In the genomic region with DNA sequence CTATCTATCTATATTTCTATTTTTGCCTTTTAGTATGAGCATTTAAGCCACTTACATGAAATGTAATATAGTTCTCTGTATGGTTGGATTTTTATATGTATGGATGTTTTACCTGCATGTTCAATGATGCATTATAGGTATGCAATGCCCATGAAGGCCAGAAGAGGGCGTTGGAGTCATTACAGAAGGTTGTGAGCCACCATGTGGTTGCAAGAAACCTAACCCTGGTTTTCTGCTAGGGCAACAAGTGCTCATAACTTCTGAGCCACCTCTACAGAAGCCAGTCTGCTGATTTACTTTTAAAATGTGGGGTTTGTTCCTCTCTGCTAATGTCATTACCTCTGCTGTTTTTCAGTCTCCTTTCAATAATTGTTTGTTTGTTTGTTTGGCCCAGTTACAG, we compare ENCODE assay signal across 10 mouse cellular contexts. TPM values are rescaled to one million over a fixed set of nuclear protein-coding genes. Genes with fewer than 3 reads are reported as not detected.
A peak's percentile ranks its signal among the peaks of the same experiment; 100 is the strongest.
DNase-seq lines count a peak whose midpoint lies in the region; ATAC-seq and TF ChIP-seq lines count a peak whose summit lies in the region.
"Had no signal": no experiment of that assay in that cellular context is flagged by ENCODE, and none has a peak within 500 bp of the region (broad histone marks: within the 10 kb centered on the region; RNA-seq: fewer than 3 reads in every experiment).

No protein-coding gene starts in this region.

- DNase-seq in hindbrain, embryonic 11.5 days (ENCODE audit: low spot score), result peak; percentile 54
- DNase-seq in CH12.LX (ENCODE audit: extremely low read depth), result peak; percentile 55
- peak; percentile 63 for DNase-seq in c-Kit-positive CD71-positive TER-119-negative erythroid progenitor cells, embryonic 14.5 days (ENCODE audit: low read depth)
- no peak for DNase-seq in liver, postnatal 0 days
- no peak for DNase-seq in left cerebral cortex, adult 8-10 months (ENCODE audit: low spot score in 2 of 2)

- WGBS in hindbrain, embryonic 11.5 days, result 0% methylated on average over 1 of the region's 1 CpGs
- 0% methylated on average over 1 of the region's 1 CpGs for WGBS in hindbrain, embryonic 12.5 days
- 0% methylated on average over 1 of the region's 1 CpGs for WGBS in liver, postnatal 0 days (ENCODE audit: insufficient replicate concordance)

- ATAC-seq in hindbrain, embryonic 11.5 days (ENCODE audit: low FRiP score), result no peak
- no peak for ATAC-seq in hindbrain, embryonic 12.5 days (ENCODE audit: low FRiP score)
- peak; percentile 48; the same call in 1 of the 2 replicates for ATAC-seq in liver, postnatal 0 days
- ATAC-seq in inflammation-experienced regulatory T-cells, adult 6 months, result no peak
- no peak for ATAC-seq in monocyte, adult 5-6 weeks (replicated peaks; ENCODE audit: insufficient number of reproducible peaks, low FRiP score, low TSS enrichment, poor library complexity, severe bottlenecking)
- ATAC-seq: activated CD4-positive, CD25-positive, alpha-beta regulatory T cell, adult 4 months had no signal

- TF ChIP-seq EP300 in CH12.LX (IDR thresholded peaks at IDR 0.05; ENCODE audit: low read length), result no peak
- no peak for TF ChIP-seq EP300 in liver, postnatal 0 days (IDR thresholded peaks at IDR 0.05; ENCODE audit: low read depth)

- no peaks in the 10 kb centered on the region for H3K36me3 ChIP-seq in hindbrain, embryonic 11.5 days (ENCODE audit: control insufficient read depth, insufficient read depth, low read length)
- no peaks in the 10 kb centered on the region for H3K36me3 ChIP-seq in hindbrain, embryonic 12.5 days
- no peaks in the 10 kb centered on the region for H3K36me3 ChIP-seq in CH12.LX (replicated peaks in 1 of 2; ENCODE audit: control insufficient read depth in 1 of 2, insufficient read depth in 1 of 2, low read length in 1 of 2)
- H3K36me3 ChIP-seq in liver, postnatal 0 days (replicated peaks; ENCODE audit: insufficient read depth, low read length), result no peaks in the 10 kb centered on the region

- no peaks in the 10 kb centered on the region for H3K79me2 ChIP-seq in CH12.LX (replicated peaks; ENCODE audit: control insufficient read depth, extremely low read depth, insufficient read depth, poor library complexity, severe bottlenecking)

- no peaks in the 10 kb centered on the region for H3K4me1 ChIP-seq in hindbrain, embryonic 11.5 days (replicated peaks; ENCODE audit: control insufficient read depth, insufficient read depth, low read length)
- no peaks in the 10 kb centered on the region for H3K4me1 ChIP-seq in hindbrain, embryonic 12.5 days
- no peaks in the 10 kb centered on the region; a peak in 1 of 4 replicates for H3K4me1 ChIP-seq in CH12.LX (ENCODE audit: control insufficient read depth in 1 of 2, insufficient read depth in 2 of 2)
- no peaks in the 10 kb centered on the region for H3K4me1 ChIP-seq in liver, postnatal 0 days (ENCODE audit: insufficient read depth)

- no peak overlapping the region for H3K9ac ChIP-seq in hindbrain, embryonic 11.5 days (ENCODE audit: low read depth, low read length)
- H3K9ac ChIP-seq in hindbrain, embryonic 12.5 days, result no peak overlapping the region
- no peak overlapping the region for H3K9ac ChIP-seq in CH12.LX (ENCODE audit: insufficient read depth, low read depth)
- H3K9ac ChIP-seq in liver, postnatal 0 days (replicated peaks), result no peak overlapping the region

- TF ChIP-seq CTCF in CH12.LX (conservative IDR thresholded peaks at IDR 0.05 in 1 of 2, IDR thresholded peaks at IDR 0.05 in 1 of 2; ENCODE audit: low read depth in 2 of 2, low read length in 2 of 2), result peak; percentile 50 to 90; a peak in 3 of 4 replicates
- peak; percentile 68 for TF ChIP-seq CTCF in liver, postnatal 0 days (IDR thresholded peaks at IDR 0.05; ENCODE audit: low read depth)

- H3K4me3 ChIP-seq in hindbrain, embryonic 11.5 days (ENCODE audit: low read depth, low read length), result no peak overlapping the region
- H3K4me3 ChIP-seq in hindbrain, embryonic 12.5 days, result no peak overlapping the region
- no peak overlapping the region for H3K4me3 ChIP-seq in CH12.LX (replicated peaks in 1 of 3; ENCODE audit: low read depth in 2 of 3, low read length in 2 of 3, poor library complexity in 1 of 3)
- no peak overlapping the region for H3K4me3 ChIP-seq in liver, postnatal 0 days (ENCODE audit: low read depth, low read length)

- no peaks in the 10 kb centered on the region for H3K9me3 ChIP-seq in hindbrain, embryonic 11.5 days (ENCODE audit: control insufficient read depth, low read length)
- H3K9me3 ChIP-seq in hindbrain, embryonic 12.5 days (replicated peaks), result no peaks in the 10 kb centered on the region
- H3K9me3 ChIP-seq in CH12.LX (replicated peaks; ENCODE audit: low read length), result no peaks in the 10 kb centered on the region
- H3K9me3 ChIP-seq in liver, postnatal 0 days (ENCODE audit: low read length), result peaks cover 2% of the 10 kb centered on the region; the same call in 1 of the 2 replicates

- H3K4me2 ChIP-seq in hindbrain, embryonic 11.5 days (replicated peaks; ENCODE audit: low read depth, low read length), result no peak overlapping the region
- no peak overlapping the region for H3K4me2 ChIP-seq in hindbrain, embryonic 12.5 days (replicated peaks)
- H3K4me2 ChIP-seq in CH12.LX (ENCODE audit: insufficient read depth, low read depth, poor library complexity, severe bottlenecking), result no peak overlapping the region
- H3K4me2 ChIP-seq in liver, postnatal 0 days (ENCODE audit: low read depth, low read length), result no peak overlapping the region

- peaks cover 14% of the 10 kb centered on the region for H3K27me3 ChIP-seq in hindbrain, embryonic 11.5 days (ENCODE audit: control insufficient read depth, insufficient read depth, low read length)
- peaks cover 26% of the 10 kb centered on the region for H3K27me3 ChIP-seq in hindbrain, embryonic 12.5 days
- peaks cover 20% of the 10 kb centered on the region for H3K27me3 ChIP-seq in CH12.LX (replicated peaks)
- H3K27me3 ChIP-seq in liver, postnatal 0 days (ENCODE audit: insufficient read depth, low read length), result peaks cover 23% of the 10 kb centered on the region

- no peak for TF ChIP-seq POLR2A in CH12.LX (IDR thresholded peaks at IDR 0.05; ENCODE audit: low read depth, low read length)

- in situ Hi-C loops in CH12.LX (cut with MboI; ENCODE audit: low pct_ligation_motif_present, low pct_unique_long_range_greater_than_20kb, low sequenced_read_pairs), result loop anchor here (5.0 to 25.0 kb wide), 4 partner anchors 147 to 537 kb away; a partner anchor contains a TSS

- TF ChIP-seq RAD21 in CH12.LX (IDR thresholded peaks at IDR 0.05; ENCODE audit: low read depth, low read length), result peak; percentile 48

- dilution Hi-C loops in CH12.LX (cut with MboI; ENCODE audit: extremely low pct_ligation_motif_present, extremely low pct_unique_long_range_greater_than_20kb, low sequenced_read_pairs), result no loop called here

- H3K27ac ChIP-seq in hindbrain, embryonic 11.5 days (ENCODE audit: low read depth, low read length), result no peak overlapping the region
- H3K27ac ChIP-seq in hindbrain, embryonic 12.5 days, result no peak overlapping the region
- H3K27ac ChIP-seq in CH12.LX (ENCODE audit: insufficient read depth, low read depth), result no peak overlapping the region
- no peak overlapping the region for H3K27ac ChIP-seq in liver, postnatal 0 days (ENCODE audit: low read depth)

TF ChIP-seq in CH12.LX, 34 proteins besides CTCF, POLR2A, EP300 and RAD21:
- TF ChIP-seq MYC (IDR thresholded peaks at IDR 0.05; ENCODE audit: low read depth, low read length) (peak; percentile 81), IRF4 (IDR thresholded peaks at IDR 0.05; ENCODE audit: low read depth, low read length) (no peak), SMC3 (IDR thresholded peaks at IDR 0.05; ENCODE audit: low read depth, low read length) (peak; percentile 50)
TF ChIP-seq in CH12.LX: peak in this region for 2.

RNA-seq across cellular contexts. Expression of a gene that starts 12.2 kb away (rescaled TPM):
- polyA plus RNA-seq in hindbrain, embryonic 11.5 days (2014; fragmentation: Nextera tagmentation; extraction: Ambion mirVana), result 0.83 and 1.3 TPM in 2 replicates
- polyA plus RNA-seq in hindbrain, embryonic 12.5 days (2016; fragmentation: Nextera tagmentation; extraction: Ambion mirVana), result 5.6 and 5.7 TPM in 2 replicates
- total RNA-seq in CH12.LX (2012; rRNA removed), result not detected in 2 replicates
- not detected in 2 replicates for total RNA-seq in CH12.LX (2014; rRNA removed)
- polyA plus RNA-seq in CH12.LX (2012; ENCODE audit: insufficient read length, low read depth), result not detected in 2 replicates
- polyA plus RNA-seq in liver, postnatal 0 days (2015; fragmentation: Nextera tagmentation; extraction: Ambion mirVana), result 0.25 and 0.37 TPM in 2 replicates
- total RNA-seq in left cerebral cortex, adult 8-10 months (2022), result not detected
- polyA plus RNA-seq in inflammation-experienced regulatory T-cells, adult 6 months (2017; shearing (Covaris generic)), result not detected
- total RNA-seq in monocyte, adult 5-6 weeks (2017), result not detected in 3 replicates
- total RNA-seq: layer of hippocampus, postnatal 14 days had no signal
- polyA plus RNA-seq: activated CD4-positive, CD25-positive, alpha-beta regulatory T cell, adult 4 months had no signal

RNA-seq across cellular contexts. Expression of a gene that starts 25.2 kb away (rescaled TPM):
- 12.2 and 12.5 TPM in 2 replicates for polyA plus RNA-seq in hindbrain, embryonic 11.5 days (2014; fragmentation: Nextera tagmentation; extraction: Ambion mirVana)
- polyA plus RNA-seq in hindbrain, embryonic 12.5 days (2016; fragmentation: Nextera tagmentation; extraction: Ambion mirVana), result 20.5 and 21.4 TPM in 2 replicates
- total RNA-seq in CH12.LX (2012; rRNA removed), result not detected in 2 replicates
- 0.15 TPM in 1 of 2 replicates, not detected in the other for total RNA-seq in CH12.LX (2014; rRNA removed)
- 0.10 TPM in 1 of 2 replicates, not detected in the other for polyA plus RNA-seq in CH12.LX (2012; ENCODE audit: insufficient read length, low read depth)
- polyA plus RNA-seq in liver, postnatal 0 days (2015; fragmentation: Nextera tagmentation; extraction: Ambion mirVana), result 0.56 and 0.58 TPM in 2 replicates
- 10 to 100 TPM; 24.3 to 26.9 (median 25.6) TPM for total RNA-seq in left cerebral cortex, adult 8-10 months (2022)
- 1 to 10 TPM in 2 of 3 experiments, under 1 TPM in 1; 0.11 to 1.4 (median 1.2) TPM for polyA plus RNA-seq in inflammation-experienced regulatory T-cells, adult 6 months (2017; shearing (Covaris generic))
- 1.3 to 2.7 TPM (median 1.5 TPM) in 3 replicates for total RNA-seq in monocyte, adult 5-6 weeks (2017)

Comparison
In these comparisons a context has a peak if more than half of its experiments do, and no peak if none do; other contexts are left out.
1. DNase-seq: peak in hindbrain, embryonic 11.5 days (single experiment), CH12.LX (single experiment) and c-Kit-positive CD71-positive TER-119-negative erythroid progenitor cells, embryonic 14.5 days (single experiment); none in liver, postnatal 0 days (single experiment) and left cerebral cortex, adult 8-10 months (0 of 2).